Mouse (Mus musculus): ENCODE results near the gene Kcnj10. TPM values are rescaled to one million over a fixed set of nuclear protein-coding genes. Genes with fewer than 3 reads are reported as not detected.
A peak's percentile ranks its signal among the peaks of the same experiment; 100 is the strongest.

Kcnj10 gene
- polyA plus RNA-seq (2012; rRNA removed) = 3.2 and 3.9 TPM in 2 replicates

GRCm38 (mm10) chr1:172340729-172341321 is at the start of gene Kcnj10:
Gene Kcnj10, plus strand, starts transcription at chr1:172341210.
- no peak for TF ChIP-seq CTCF (IDR thresholded peaks at IDR 0.05; ENCODE audit: borderline replicate concordance, control insufficient read depth, extremely low read depth, insufficient read depth, low read length, poor library complexity)
- no peak for TF ChIP-seq POLR2A (IDR thresholded peaks at IDR 0.05; ENCODE audit: control insufficient read depth, extremely low read depth, insufficient read depth, low read length, poor library complexity)
- WGBS = 3% methylated on average over 38 of the region's 38 CpGs
- Histone ChIP-seq H3K4me3 (ENCODE audit: control insufficient read depth, insufficient read depth, low read length) (peak within 1 kb of the TSS; percentile 7), H3K27me3 (ENCODE audit: control insufficient read depth, insufficient read depth, low read length) (peaks cover 7% of the 10 kb centered on the region; the same call in 1 of the 2 replicates), H3K27ac (ENCODE audit: control insufficient read depth, insufficient read depth, low read length) (no peak within 1 kb of the TSS), H3K36me3 (ENCODE audit: control insufficient read depth, insufficient read depth, low read length) (no peaks in the 10 kb centered on the region), H3K4me1 (replicated peaks; ENCODE audit: control insufficient read depth, insufficient read depth, low read length) (peaks cover 3% of the 10 kb centered on the region)
- DNase-seq = peak; percentile 81

- no peak for TF ChIP-seq POLR2A (IDR thresholded peaks at IDR 0.05; ENCODE audit: control insufficient read depth, extremely low read depth, insufficient read depth, low read length, poor library complexity)
- TF ChIP-seq CTCF (IDR thresholded peaks at IDR 0.05; ENCODE audit: borderline replicate concordance, control insufficient read depth, extremely low read depth, insufficient read depth, low read length, poor library complexity) = no peak
- H3K36me3 ChIP-seq (ENCODE audit: control insufficient read depth, insufficient read depth, low read length) = no peaks in the 10 kb centered on the region
- H3K4me1 ChIP-seq (replicated peaks; ENCODE audit: control insufficient read depth, insufficient read depth, low read length) = no peaks in the 10 kb centered on the region
- 96% methylated on average over 2 of the region's 2 CpGs for WGBS
- H3K4me3 ChIP-seq (ENCODE audit: control insufficient read depth, insufficient read depth, low read length) = no peak overlapping the region
- H3K27me3 ChIP-seq (ENCODE audit: control insufficient read depth, insufficient read depth, low read length) = no peaks in the 10 kb centered on the region
- H3K27ac ChIP-seq (ENCODE audit: control insufficient read depth, insufficient read depth, low read length) = no peak overlapping the region
- no peak for DNase-seq
These were observed 48.1 kb upstream of the Kcnj10 start for GRCm38 (mm10) chr1:172292880-172293279.

GRCm38 (mm10) chr1:172293449-172293848 is 47.6 kb upstream of the Kcnj10 start:
- no peak for TF ChIP-seq POLR2A (IDR thresholded peaks at IDR 0.05; ENCODE audit: control insufficient read depth, extremely low read depth, insufficient read depth, low read length, poor library complexity)
- no peak for TF ChIP-seq CTCF (IDR thresholded peaks at IDR 0.05; ENCODE audit: borderline replicate concordance, control insufficient read depth, extremely low read depth, insufficient read depth, low read length, poor library complexity)
- no peak overlapping the region for H3K27ac ChIP-seq (ENCODE audit: control insufficient read depth, insufficient read depth, low read length)
- WGBS = 90% methylated on average over 11 of the region's 11 CpGs
- no peak for DNase-seq
- no peak overlapping the region for H3K4me3 ChIP-seq (ENCODE audit: control insufficient read depth, insufficient read depth, low read length)
- no peaks in the 10 kb centered on the region for H3K36me3 ChIP-seq (ENCODE audit: control insufficient read depth, insufficient read depth, low read length)
- no peaks in the 10 kb centered on the region for H3K27me3 ChIP-seq (ENCODE audit: control insufficient read depth, insufficient read depth, low read length)
- H3K4me1 ChIP-seq (replicated peaks; ENCODE audit: control insufficient read depth, insufficient read depth, low read length) = no peaks in the 10 kb centered on the region

- Histone ChIP-seq H3K27ac (ENCODE audit: control insufficient read depth, insufficient read depth, low read length) (no peak overlapping the region), H3K27me3 (ENCODE audit: control insufficient read depth, insufficient read depth, low read length) (no peaks in the 10 kb centered on the region), H3K4me3 (ENCODE audit: control insufficient read depth, insufficient read depth, low read length) (no peak overlapping the region), H3K36me3 (ENCODE audit: control insufficient read depth, insufficient read depth, low read length) (no peaks in the 10 kb centered on the region), H3K4me1 (replicated peaks; ENCODE audit: control insufficient read depth, insufficient read depth, low read length) (no peaks in the 10 kb centered on the region)
- no peak for TF ChIP-seq CTCF (IDR thresholded peaks at IDR 0.05; ENCODE audit: borderline replicate concordance, control insufficient read depth, extremely low read depth, insufficient read depth, low read length, poor library complexity)
- no peak for TF ChIP-seq POLR2A (IDR thresholded peaks at IDR 0.05; ENCODE audit: control insufficient read depth, extremely low read depth, insufficient read depth, low read length, poor library complexity)
- WGBS = 90% methylated on average over 4 of the region's 4 CpGs
- no peak for DNase-seq
These were observed 45.2 kb upstream of the Kcnj10 start for GRCm38 (mm10) chr1:172295751-172296197.

- H3K4me3 ChIP-seq (ENCODE audit: control insufficient read depth, insufficient read depth, low read length) = no peak overlapping the region
- H3K36me3 ChIP-seq (ENCODE audit: control insufficient read depth, insufficient read depth, low read length) = no peaks in the 10 kb centered on the region
- TF ChIP-seq POLR2A (IDR thresholded peaks at IDR 0.05; ENCODE audit: control insufficient read depth, extremely low read depth, insufficient read depth, low read length, poor library complexity) = no peak
- no peak for TF ChIP-seq CTCF (IDR thresholded peaks at IDR 0.05; ENCODE audit: borderline replicate concordance, control insufficient read depth, extremely low read depth, insufficient read depth, low read length, poor library complexity)
- 90% methylated on average over 6 of the region's 6 CpGs for WGBS
- DNase-seq = no peak
- no peaks in the 10 kb centered on the region for H3K4me1 ChIP-seq (replicated peaks; ENCODE audit: control insufficient read depth, insufficient read depth, low read length)
- no peak overlapping the region for H3K27ac ChIP-seq (ENCODE audit: control insufficient read depth, insufficient read depth, low read length)
- H3K27me3 ChIP-seq (ENCODE audit: control insufficient read depth, insufficient read depth, low read length) = no peaks in the 10 kb centered on the region
These were observed 44.0 kb upstream of the Kcnj10 start for GRCm38 (mm10) chr1:172296816-172297510.

- H3K27ac ChIP-seq (ENCODE audit: control insufficient read depth, insufficient read depth, low read length) = no peak within 1 kb of the TSS
These were observed 43.1 kb upstream of the Kcnj10 start, which contains the start of gene Atp1a2 for GRCm38 (mm10) chr1:172297611-172298537. Gene Atp1a2, minus strand, starts transcription at chr1:172298064.

More at GRCm38 (mm10) chr1:172297611-172298537, 43.1 kb upstream of the Kcnj10 start, which contains the start of gene Atp1a2:
- H3K4me3 ChIP-seq (ENCODE audit: control insufficient read depth, insufficient read depth, low read length) = no peak within 1 kb of the TSS
- TF ChIP-seq CTCF (IDR thresholded peaks at IDR 0.05; ENCODE audit: borderline replicate concordance, control insufficient read depth, extremely low read depth, insufficient read depth, low read length, poor library complexity) = no peak
- no peak for TF ChIP-seq POLR2A (IDR thresholded peaks at IDR 0.05; ENCODE audit: control insufficient read depth, extremely low read depth, insufficient read depth, low read length, poor library complexity)
- DNase-seq = no peak
- H3K36me3 ChIP-seq (ENCODE audit: control insufficient read depth, insufficient read depth, low read length) = no peaks in the 10 kb centered on the region
- H3K27me3 ChIP-seq (ENCODE audit: control insufficient read depth, insufficient read depth, low read length) = no peaks in the 10 kb centered on the region
- H3K4me1 ChIP-seq (replicated peaks; ENCODE audit: control insufficient read depth, insufficient read depth, low read length) = no peaks in the 10 kb centered on the region
- 80% methylated on average over 16 of the region's 16 CpGs for WGBS
